Mouse (Mus musculus): ENCODE data around the gene Rtl5. TPM values are rescaled to one million over a fixed set of nuclear protein-coding genes. Genes with fewer than 3 reads are reported as not detected.
A peak's percentile ranks its signal among the peaks of the same experiment; 100 is the strongest.

The Rtl5 gene
- total RNA-seq, 2 experiments from 2014 or later: 0.30 to 2.1 TPM

- no peak for ATAC-seq (replicated peaks; ENCODE audit: low FRiP score, poor library complexity, severe bottlenecking)
These were observed 2.1 kb downstream of the Rtl5 start for GRCm38 (mm10) chrX:102068811-102069540.

- no peak for ATAC-seq (replicated peaks; ENCODE audit: low FRiP score, poor library complexity, severe bottlenecking)
These were observed 4.0 kb downstream of the Rtl5 start for GRCm38 (mm10) chrX:102067118-102067517.

- no peak for ATAC-seq (replicated peaks; ENCODE audit: low FRiP score, poor library complexity, severe bottlenecking)
These were observed 5.0 kb downstream of the Rtl5 start for GRCm38 (mm10) chrX:102066134-102066533.

GRCm38 (mm10) chrX:102065213-102065775 lies 5.8 kb downstream of the Rtl5 start:
- ATAC-seq (replicated peaks; ENCODE audit: low FRiP score, poor library complexity, severe bottlenecking): no peak

GRCm38 (mm10) chrX:102064062-102064461 lies 7.0 kb downstream of the Rtl5 start:
- no peak for ATAC-seq (replicated peaks; ENCODE audit: low FRiP score, poor library complexity, severe bottlenecking)

GRCm38 (mm10) chrX:102060891-102061290 lies 10.2 kb downstream of the Rtl5 start:
- no peak for ATAC-seq (replicated peaks; ENCODE audit: low FRiP score, poor library complexity, severe bottlenecking)

- no peak for ATAC-seq (replicated peaks; ENCODE audit: low FRiP score, poor library complexity, severe bottlenecking)
These were observed 10.9 kb downstream of the Rtl5 start for GRCm38 (mm10) chrX:102060243-102060642.

GRCm38 (mm10) chrX:102059437-102059836 lies 11.7 kb downstream of the Rtl5 start:
- ATAC-seq (replicated peaks; ENCODE audit: low FRiP score, poor library complexity, severe bottlenecking): peak; percentile 76

- no peak for ATAC-seq (replicated peaks; ENCODE audit: low FRiP score, poor library complexity, severe bottlenecking)
These were observed 17.1 kb downstream of the Rtl5 start for GRCm38 (mm10) chrX:102054009-102054408.

- ATAC-seq (replicated peaks; ENCODE audit: low FRiP score, poor library complexity, severe bottlenecking): no peak
These were observed 17.7 kb downstream of the Rtl5 start for GRCm38 (mm10) chrX:102053371-102053770.

- no peak for ATAC-seq (replicated peaks; ENCODE audit: low FRiP score, poor library complexity, severe bottlenecking)
These were observed 19.9 kb downstream of the Rtl5 start for GRCm38 (mm10) chrX:102051225-102051624.

GRCm38 (mm10) chrX:102050552-102050951 lies 20.6 kb downstream of the Rtl5 start:
- ATAC-seq (replicated peaks; ENCODE audit: low FRiP score, poor library complexity, severe bottlenecking): no peak

- ATAC-seq (replicated peaks; ENCODE audit: low FRiP score, poor library complexity, severe bottlenecking): no peak
These were observed 28.7 kb downstream of the Rtl5 start for GRCm38 (mm10) chrX:102042386-102042785.

GRCm38 (mm10) chrX:102041562-102041961 lies 29.5 kb downstream of the Rtl5 start:
- ATAC-seq (replicated peaks; ENCODE audit: low FRiP score, poor library complexity, severe bottlenecking): no peak

GRCm38 (mm10) chrX:102037506-102037905 lies 33.6 kb downstream of the Rtl5 start:
- ATAC-seq (replicated peaks; ENCODE audit: low FRiP score, poor library complexity, severe bottlenecking): no peak

GRCm38 (mm10) chrX:102036866-102037361 lies 34.2 kb downstream of the Rtl5 start:
- no peak for ATAC-seq (replicated peaks; ENCODE audit: low FRiP score, poor library complexity, severe bottlenecking)

- ATAC-seq (replicated peaks; ENCODE audit: low FRiP score, poor library complexity, severe bottlenecking): no peak
These were observed 35.4 kb downstream of the Rtl5 start for GRCm38 (mm10) chrX:102035671-102036070.

- ATAC-seq (replicated peaks; ENCODE audit: low FRiP score, poor library complexity, severe bottlenecking): no peak
These were observed 37.5 kb downstream of the Rtl5 start for GRCm38 (mm10) chrX:102033566-102033965.

GRCm38 (mm10) chrX:102032431-102032830 lies 38.7 kb downstream of the Rtl5 start:
- ATAC-seq (replicated peaks; ENCODE audit: low FRiP score, poor library complexity, severe bottlenecking): no peak

GRCm38 (mm10) chrX:102031851-102032250 lies 39.3 kb downstream of the Rtl5 start:
- ATAC-seq (replicated peaks; ENCODE audit: low FRiP score, poor library complexity, severe bottlenecking): no peak

GRCm38 (mm10) chrX:102024976-102025375 lies 46.1 kb downstream of the Rtl5 start:
- ATAC-seq (replicated peaks; ENCODE audit: low FRiP score, poor library complexity, severe bottlenecking): no peak
